Mouse (Mus musculus): ENCODE results near the gene Prdx1.

GRCm38 (mm10) chr4:116638821-116639220 lies 46.5 kb upstream of the Prdx1 start:
- TF ChIP-seq POLR2A (IDR thresholded peaks at IDR 0.05; ENCODE audit: control insufficient read depth, extremely low read depth, insufficient read depth, low read length, poor library complexity), result no peak
- TF ChIP-seq CTCF (IDR thresholded peaks at IDR 0.05; ENCODE audit: borderline replicate concordance, control insufficient read depth, extremely low read depth, insufficient read depth, low read length, poor library complexity), result no peak

Data from thymus, adult 2 months (tissue).